22 mouse cellular contexts compared by ENCODE assay signal in the genomic region with DNA sequence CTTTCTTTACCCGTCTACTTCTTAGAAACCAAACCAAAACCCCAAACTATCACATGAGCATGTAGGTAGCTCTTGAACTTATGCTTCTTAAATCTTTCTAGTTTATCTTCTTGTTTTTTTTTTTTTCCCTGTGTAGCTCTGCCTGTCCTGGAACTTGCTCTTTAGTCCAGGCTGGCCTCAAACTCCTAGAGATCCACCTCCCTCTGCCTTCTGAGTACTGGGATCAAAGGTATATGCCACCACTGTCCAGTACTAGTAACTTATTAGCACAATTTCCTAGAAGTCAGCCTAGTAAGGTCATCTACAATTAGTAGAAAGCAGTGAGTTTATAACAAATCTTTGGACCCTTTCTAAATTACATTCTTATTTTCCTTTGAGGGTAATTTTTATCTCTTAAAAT. TPM values are rescaled to one million over a fixed set of nuclear protein-coding genes. Genes with fewer than 3 reads are reported as not detected.
DNase-seq lines count a peak whose midpoint lies in the region; ATAC-seq and TF ChIP-seq lines count a peak whose summit lies in the region.
"Had no signal": no experiment of that assay in that cellular context is flagged by ENCODE, and none has a peak within 500 bp of the region (broad histone marks: within the 10 kb centered on the region; RNA-seq: fewer than 3 reads in every experiment).

No protein-coding gene starts in this region.

- peak; percentile 72 for ATAC-seq in intestine, postnatal 0 days
- no peak for ATAC-seq in intestine, embryonic 15.5 days
- ATAC-seq in kidney, embryonic 15.5 days (replicated peaks; ENCODE audit: low FRiP score), result no peak
- no peak for ATAC-seq in kidney, postnatal 0 days (replicated peaks; ENCODE audit: low FRiP score, low read depth)
- ATAC-seq: CD4-positive, CD25-positive, alpha-beta regulatory T cell, adult 4 months; forebrain, embryonic 13.5 days; forebrain, postnatal 0 days had no signal

- no peaks in the 10 kb centered on the region for H3K27me3 ChIP-seq in intestine, postnatal 0 days (replicated peaks; ENCODE audit: control insufficient read depth, insufficient read depth, low read length)
- H3K27me3 ChIP-seq in intestine, embryonic 15.5 days (replicated peaks), result no peaks in the 10 kb centered on the region
- H3K27me3 ChIP-seq in kidney, embryonic 15.5 days, result no peaks in the 10 kb centered on the region
- no peaks in the 10 kb centered on the region for H3K27me3 ChIP-seq in kidney, postnatal 0 days (ENCODE audit: insufficient read depth, low read length)
- H3K27me3 ChIP-seq: forebrain, embryonic 13.5 days; heart, embryonic 15.5 days had no signal

- peak overlapping the region; percentile 65 for H3K27ac ChIP-seq in intestine, postnatal 0 days (ENCODE audit: low read depth, low read length)
- no peak overlapping the region for H3K27ac ChIP-seq in intestine, embryonic 15.5 days
- H3K27ac ChIP-seq in kidney, embryonic 15.5 days, result no peak overlapping the region
- no peak overlapping the region for H3K27ac ChIP-seq in kidney, postnatal 0 days
- H3K27ac ChIP-seq: embryonic facial prominence, embryonic 10.5 days; forebrain, embryonic 13.5 days; heart, embryonic 15.5 days had no signal

- WGBS in intestine, postnatal 0 days, result 69% methylated on average over 1 of the region's 1 CpGs
- 94% methylated on average over 1 of the region's 1 CpGs for WGBS in intestine, embryonic 15.5 days
- WGBS in kidney, embryonic 15.5 days, result 83% methylated on average over 1 of the region's 1 CpGs
- 85% methylated on average over 1 of the region's 1 CpGs for WGBS in kidney, postnatal 0 days

- peaks cover 12% of the 10 kb centered on the region for H3K36me3 ChIP-seq in intestine, postnatal 0 days (ENCODE audit: control insufficient read depth, insufficient read depth)
- peaks cover 6% of the 10 kb centered on the region; the same call in 1 of the 2 replicates for H3K36me3 ChIP-seq in intestine, embryonic 15.5 days
- H3K36me3 ChIP-seq in kidney, embryonic 15.5 days, result peaks cover 50% of the 10 kb centered on the region
- 0 out of 2 replicates have a peak, but pooled peaks cover 13% of the 10 kb centered on the region for H3K36me3 ChIP-seq in kidney, postnatal 0 days (ENCODE audit: insufficient read depth, low read length)

- no peak for TF ChIP-seq CTCF in intestine, postnatal 0 days (IDR thresholded peaks at IDR 0.05; ENCODE audit: low read depth)
- TF ChIP-seq CTCF in kidney, postnatal 0 days (IDR thresholded peaks at IDR 0.05; ENCODE audit: low read depth), result no peak

- DNase-seq in kidney, adult 9 months, result peak; percentile 70
- DNase-seq in kidney, postnatal 0 days (ENCODE audit: low spot score), result peak; percentile 8
- peak; percentile 51 for DNase-seq in yolk sac, embryonic 10.5 days (ENCODE audit: low spot score)
- DNase-seq in thymus, postnatal 10 days (ENCODE audit: low spot score in 2 of 2), result no peak
- DNase-seq: adrenal gland, adult 8-10 months; adrenal gland, postnatal 36 days; B cell, adult 2 months; cerebellum, adult 2 months; cerebellum, postnatal 10 days; forebrain, postnatal 0 days; gastrocnemius, postnatal 14 days; heart, adult 2 months; heart, postnatal 14 days had no signal

- H3K9me3 ChIP-seq in intestine, postnatal 0 days (ENCODE audit: control insufficient read depth), result no peaks in the 10 kb centered on the region
- H3K9me3 ChIP-seq in intestine, embryonic 15.5 days, result no peaks in the 10 kb centered on the region
- H3K9me3 ChIP-seq in kidney, embryonic 15.5 days (replicated peaks), result no peaks in the 10 kb centered on the region
- H3K9me3 ChIP-seq in kidney, postnatal 0 days (replicated peaks; ENCODE audit: low read length), result no peaks in the 10 kb centered on the region
- H3K9me3 ChIP-seq: embryonic facial prominence, embryonic 10.5 days; forebrain, embryonic 13.5 days; G1E; heart, embryonic 15.5 days had no signal

- no peak overlapping the region for H3K4me3 ChIP-seq in intestine, postnatal 0 days (ENCODE audit: low read depth, low read length)
- H3K4me3 ChIP-seq in intestine, embryonic 15.5 days (replicated peaks), result no peak overlapping the region
- H3K4me3 ChIP-seq in kidney, embryonic 15.5 days (replicated peaks), result no peak overlapping the region
- H3K4me3 ChIP-seq in kidney, postnatal 0 days (replicated peaks; ENCODE audit: low read depth, low read length), result no peak overlapping the region
- H3K4me3 ChIP-seq: embryonic facial prominence, embryonic 10.5 days; forebrain, embryonic 13.5 days; heart, adult 2 months; heart, embryonic 15.5 days had no signal

- H3K4me1 ChIP-seq in intestine, postnatal 0 days (replicated peaks; ENCODE audit: control insufficient read depth, insufficient read depth, low read length), result no peaks in the 10 kb centered on the region
- H3K4me1 ChIP-seq in intestine, embryonic 15.5 days (replicated peaks), result no peaks in the 10 kb centered on the region
- H3K4me1 ChIP-seq in kidney, embryonic 15.5 days, result no peaks in the 10 kb centered on the region
- no peaks in the 10 kb centered on the region for H3K4me1 ChIP-seq in kidney, postnatal 0 days (replicated peaks; ENCODE audit: insufficient read depth, low read length)
- H3K4me1 ChIP-seq: embryonic facial prominence, embryonic 10.5 days; forebrain, embryonic 13.5 days; heart, embryonic 15.5 days had no signal

- no peak overlapping the region for H3K9ac ChIP-seq in intestine, postnatal 0 days (ENCODE audit: low read depth, low read length)
- H3K9ac ChIP-seq in intestine, embryonic 15.5 days, result no peak overlapping the region
- no peak overlapping the region for H3K9ac ChIP-seq in kidney, embryonic 15.5 days
- no peak overlapping the region for H3K9ac ChIP-seq in kidney, postnatal 0 days (ENCODE audit: low read depth, low read length)
- H3K9ac ChIP-seq: forebrain, embryonic 13.5 days; forebrain, postnatal 0 days; heart, embryonic 15.5 days had no signal

- H3K4me2 ChIP-seq in intestine, postnatal 0 days (replicated peaks; ENCODE audit: low read depth), result no peak overlapping the region
- H3K4me2 ChIP-seq in intestine, embryonic 15.5 days (replicated peaks), result no peak overlapping the region
- no peak overlapping the region for H3K4me2 ChIP-seq in kidney, embryonic 15.5 days
- H3K4me2 ChIP-seq in kidney, postnatal 0 days (ENCODE audit: low read length), result no peak overlapping the region
- H3K4me2 ChIP-seq: forebrain, embryonic 13.5 days; heart, embryonic 11.5 days; heart, embryonic 15.5 days had no signal

RNA-seq across cellular contexts. Expression of gene Sept7, which starts 37.6 kb away (rescaled TPM):
- 147 and 151 TPM in 2 replicates for polyA plus RNA-seq in intestine, postnatal 0 days (2015; fragmentation: Nextera tagmentation; extraction: Ambion mirVana)
- 221 and 262 TPM in 2 replicates for polyA plus RNA-seq in intestine, embryonic 15.5 days (2015; fragmentation: Nextera tagmentation; extraction: Ambion mirVana)
- 318 and 325 TPM in 2 replicates for polyA plus RNA-seq in kidney, embryonic 15.5 days (2015; fragmentation: Nextera tagmentation; extraction: Ambion mirVana)
- 262 and 278 TPM in 2 replicates for polyA plus RNA-seq in kidney, postnatal 0 days (2015; fragmentation: Nextera tagmentation; extraction: Ambion mirVana)

Comparison
In these comparisons a context has a peak if more than half of its experiments do, and no peak if none do; other contexts are left out.
1. DNase-seq: peak in kidney, adult 9 months (single experiment), kidney, postnatal 0 days (single experiment) and yolk sac, embryonic 10.5 days (single experiment); none in thymus, postnatal 10 days (0 of 2).